Mouse (Mus musculus): ENCODE results near the gene Nucks1. TPM values are rescaled to one million over a fixed set of nuclear protein-coding genes. Genes with fewer than 3 reads are reported as not detected.

Nucks1 gene
- total and polyA plus RNA-seq, 3 experiments: 87.4 to 267 (median 96.9) TPM

DNA sequence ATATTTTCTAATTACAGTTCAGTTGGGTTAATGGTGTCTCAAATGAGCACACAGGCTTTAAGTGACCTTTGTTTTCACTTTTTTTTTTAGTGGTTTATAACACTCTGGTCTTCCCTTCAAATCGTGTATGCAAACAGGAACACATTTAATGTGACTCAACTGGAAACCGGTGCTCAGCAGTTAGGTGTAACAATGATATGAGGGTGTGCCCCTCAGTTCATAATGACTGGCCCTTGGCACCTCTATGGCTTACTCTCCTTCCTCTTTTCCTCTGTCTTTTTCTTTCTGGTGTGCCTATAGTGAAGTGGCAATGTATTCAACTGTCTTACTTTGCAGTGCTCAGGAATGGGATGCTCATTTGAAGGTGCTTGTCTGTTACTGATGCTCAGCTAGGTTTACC, 23.1 kb downstream of the Nucks1 start:
- dilution Hi-C loops (cut with MboI; ENCODE audit: extremely low pct_ligation_motif_present, extremely low pct_unique_long_range_greater_than_20kb, low sequenced_read_pairs): no loop called here
- Histone ChIP-seq H3K9me3 (replicated peaks; ENCODE audit: low read length) (no peaks in the 10 kb centered on the region), H3K4me2 (ENCODE audit: insufficient read depth, low read depth, poor library complexity, severe bottlenecking) (no peak overlapping the region), H3K36me3 (replicated peaks in 1 of 2; ENCODE audit: control insufficient read depth in 1 of 2, insufficient read depth in 1 of 2, low read length in 1 of 2) (peaks cover 33 to 87% of the 10 kb centered on the region in 2 experiments), H3K4me3 (replicated peaks in 1 of 3; ENCODE audit: low read depth in 2 of 3, low read length in 2 of 3, poor library complexity in 1 of 3) (no peak overlapping the region), H3K4me1 (ENCODE audit: control insufficient read depth in 1 of 2, insufficient read depth in 2 of 2) (peaks cover 0 to 17% of the 10 kb centered on the region in 2 experiments; a peak in 2 of 4 replicates), H3K27me3 (replicated peaks) (no peaks in the 10 kb centered on the region), H3K79me2 (replicated peaks; ENCODE audit: control insufficient read depth, extremely low read depth, insufficient read depth, poor library complexity, severe bottlenecking) (no peaks in the 10 kb centered on the region), H3K9ac (ENCODE audit: insufficient read depth, low read depth) (no peak overlapping the region), H3K27ac (ENCODE audit: insufficient read depth, low read depth) (peak overlapping the region; percentile 34; the same call in 1 of the 2 replicates)
- in situ Hi-C loops (cut with MboI; ENCODE audit: low pct_ligation_motif_present, low pct_unique_long_range_greater_than_20kb, low sequenced_read_pairs): no loop called here
- TF ChIP-seq RAD21 (IDR thresholded peaks at IDR 0.05; ENCODE audit: low read depth, low read length): no peak
- no peak for TF ChIP-seq CHD1 (IDR thresholded peaks at IDR 0.05; ENCODE audit: low read depth, low read length)
- no peak for TF ChIP-seq MXI1 (IDR thresholded peaks at IDR 0.05; ENCODE audit: low read depth, low read length)
- no peak for TF ChIP-seq EP300 (IDR thresholded peaks at IDR 0.05; ENCODE audit: low read length)
- no peak for TF ChIP-seq NELFE (IDR thresholded peaks at IDR 0.05; ENCODE audit: low read depth, low read length)
- no peak for TF ChIP-seq POLR2A (IDR thresholded peaks at IDR 0.05; ENCODE audit: low read depth, low read length)
- TF ChIP-seq TCF12 (IDR thresholded peaks at IDR 0.05; ENCODE audit: low read depth, low read length): no peak
- no peak for TF ChIP-seq NRF1 (IDR thresholded peaks at IDR 0.05; ENCODE audit: low read depth, low read length)
- TF ChIP-seq JUND (conservative IDR thresholded peaks at IDR 0.05; ENCODE audit: low read depth, low read length): no peak
- TF ChIP-seq USF1 (IDR thresholded peaks at IDR 0.05; ENCODE audit: low read depth, low read length): no peak
- peak; percentile 39 for DNase-seq (ENCODE audit: extremely low read depth)

DNA sequence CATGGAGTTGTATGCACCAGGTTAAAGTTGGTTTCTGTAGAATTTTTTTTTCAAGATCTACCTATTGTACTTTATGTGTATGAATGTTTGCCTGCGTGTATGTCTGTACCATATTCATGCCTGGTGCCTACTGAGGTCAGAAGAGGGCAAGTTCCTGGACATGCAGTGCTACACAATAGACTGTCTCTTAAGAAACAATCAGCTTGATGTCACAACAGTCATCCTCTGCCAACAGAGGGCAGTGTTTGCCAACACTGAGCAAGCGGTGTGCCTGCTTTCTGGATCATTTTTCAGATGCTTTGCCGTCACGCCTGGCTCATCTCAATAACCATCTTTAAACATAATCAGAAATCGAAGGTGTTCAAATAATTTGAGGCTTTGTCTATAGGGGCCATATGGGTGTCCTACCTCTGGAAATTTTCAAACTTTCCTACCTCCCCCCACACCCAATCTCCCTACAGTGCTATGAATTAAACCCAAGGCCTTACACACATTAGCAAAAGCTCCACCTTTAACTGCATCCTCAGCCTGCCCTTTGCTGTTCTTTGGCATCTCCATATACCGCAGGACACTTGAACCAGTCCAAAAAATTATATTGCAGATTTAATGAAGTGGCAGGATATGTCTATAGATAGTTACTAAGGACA, 27.4 kb downstream of the Nucks1 start:
- dilution Hi-C loops (cut with MboI; ENCODE audit: extremely low pct_ligation_motif_present, extremely low pct_unique_long_range_greater_than_20kb, low sequenced_read_pairs): no loop called here
- peak; percentile 68 for DNase-seq (ENCODE audit: extremely low read depth)
- no peak overlapping the region for H3K9ac ChIP-seq (ENCODE audit: insufficient read depth, low read depth)
- no peaks in the 10 kb centered on the region for H3K9me3 ChIP-seq (replicated peaks; ENCODE audit: low read length)
- in situ Hi-C loops (cut with MboI; ENCODE audit: low pct_ligation_motif_present, low pct_unique_long_range_greater_than_20kb, low sequenced_read_pairs): loop anchor here (5.0 kb wide), 1 partner anchor 40 kb away; no protein-coding TSS in a partner anchor
- H3K27me3 ChIP-seq (replicated peaks): no peaks in the 10 kb centered on the region
- H3K79me2 ChIP-seq (replicated peaks; ENCODE audit: control insufficient read depth, extremely low read depth, insufficient read depth, poor library complexity, severe bottlenecking): no peaks in the 10 kb centered on the region
- H3K4me2 ChIP-seq (ENCODE audit: insufficient read depth, low read depth, poor library complexity, severe bottlenecking): no peak overlapping the region
- peaks cover 0 to 19% of the 10 kb centered on the region in 2 experiments; a peak in 2 of 4 replicates for H3K4me1 ChIP-seq (ENCODE audit: control insufficient read depth in 1 of 2, insufficient read depth in 2 of 2)
- H3K27ac ChIP-seq (ENCODE audit: insufficient read depth, low read depth): no peak overlapping the region
- TF ChIP-seq CTCF (conservative IDR thresholded peaks at IDR 0.05 in 1 of 2, IDR thresholded peaks at IDR 0.05 in 1 of 2; ENCODE audit: low read depth in 2 of 2, low read length in 2 of 2) (peak; percentile 70 to 82), SMC3 (IDR thresholded peaks at IDR 0.05; ENCODE audit: low read depth, low read length) (peak; percentile 75), ZKSCAN1 (IDR thresholded peaks at IDR 0.05; ENCODE audit: borderline replicate concordance, low read depth, low read length) (no peak), RAD21 (IDR thresholded peaks at IDR 0.05; ENCODE audit: low read depth, low read length) (peak; percentile 74), KAT2A (IDR thresholded peaks at IDR 0.05; ENCODE audit: insufficient replicate concordance, low read length) (no peak)
- H3K4me3 ChIP-seq (replicated peaks in 1 of 3; ENCODE audit: low read depth in 2 of 3, low read length in 2 of 3, poor library complexity in 1 of 3): no peak overlapping the region
- H3K36me3 ChIP-seq (replicated peaks in 1 of 2; ENCODE audit: control insufficient read depth in 1 of 2, insufficient read depth in 1 of 2, low read length in 1 of 2): peaks cover 10 to 61% of the 10 kb centered on the region in 2 experiments

Data from CH12.LX (cell line).